Mouse (Mus musculus): ENCODE results near the gene 4930480E11Rik. TPM values are rescaled to one million over a fixed set of nuclear protein-coding genes. Genes with fewer than 3 reads are reported as not detected.
"Not testable (repeated sequence)": the region's sequence is repeated elsewhere in the genome, so short reads cannot be mapped to it uniquely, and the experiment has no call there.

4930480E11Rik gene
- not detected in 2 replicates for polyA plus RNA-seq (2012; ENCODE audit: insufficient read depth, low replicate concordance)

DNA sequence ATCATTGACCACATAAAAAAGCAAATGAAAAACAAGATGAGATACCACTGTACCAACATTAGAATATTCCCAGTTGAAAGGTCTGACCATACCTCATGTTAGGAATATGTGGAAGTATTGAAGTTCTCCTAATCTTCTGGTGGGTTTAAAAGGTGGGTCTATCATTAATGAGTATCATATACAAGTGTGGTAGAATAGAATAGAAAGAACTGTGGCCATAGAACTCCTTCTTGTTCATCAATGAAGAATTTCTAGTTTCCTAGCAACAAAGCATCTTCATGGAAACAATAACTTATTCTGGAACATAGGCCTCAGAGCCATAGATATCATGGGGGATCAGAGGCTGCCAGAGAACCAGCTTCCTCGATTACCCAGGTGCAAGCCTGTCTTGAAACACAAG, at the start of gene 4930480E11Rik:
TSS of gene 4930480E11Rik (plus strand) at position 301 of the 400 bp plus-strand sequence.
- H3K4me3 ChIP-seq (replicated peaks): no peak within 1 kb of the TSS
- no peaks in the 10 kb centered on the region for H3K4me1 ChIP-seq
- no peaks in the 10 kb centered on the region for H3K36me3 ChIP-seq (replicated peaks; ENCODE audit: low read length)
- no peaks in the 10 kb centered on the region for H3K27me3 ChIP-seq (replicated peaks)
- H3K9me3 ChIP-seq: peaks cover 9% of the 10 kb centered on the region; the same call in 1 of the 2 replicates
- TF ChIP-seq FLI1 (IDR thresholded peaks at IDR 0.05; ENCODE audit: low read length): no peak
- TF ChIP-seq GATA1 (IDR thresholded peaks at IDR 0.05; ENCODE audit: borderline replicate concordance, low read length): no peak

DNA sequence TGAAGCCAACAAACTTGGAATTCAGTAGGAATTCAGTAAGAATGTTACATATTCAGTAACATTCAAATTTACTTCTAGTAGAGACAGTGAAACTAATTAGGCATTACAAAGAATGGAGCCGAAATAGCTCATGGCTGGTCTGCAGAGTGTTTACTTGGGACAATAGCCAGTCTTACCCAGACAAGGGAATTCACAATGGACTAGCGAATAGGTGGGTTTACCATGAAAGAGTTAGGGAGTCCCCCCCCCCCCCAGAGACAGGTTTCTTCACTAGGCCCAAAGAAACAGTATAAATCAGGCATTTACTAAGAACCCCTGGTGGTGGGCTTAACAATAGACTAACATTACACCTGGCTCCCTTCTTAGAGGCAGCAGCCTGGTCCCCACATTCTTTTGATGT, 33.9 kb downstream of the 4930480E11Rik start:
- H3K36me3 ChIP-seq (replicated peaks; ENCODE audit: low read length); H3K27me3 ChIP-seq (replicated peaks); H3K4me1 ChIP-seq; H3K4me3 ChIP-seq (replicated peaks): not testable (repeated sequence)
- peaks cover 13% of the 10 kb centered on the region for H3K9me3 ChIP-seq

Other genes with a start within 250 kb of the 4930480E11Rik start
- not detected in 2 replicates for gene Gm5938, start 244.2 kb upstream of the 4930480E11Rik start, polyA plus RNA-seq (2012; ENCODE audit: insufficient read depth, low replicate concordance)
- not detected in 2 replicates for gene Obp1b, start 182.9 kb upstream of the 4930480E11Rik start, polyA plus RNA-seq (2012; ENCODE audit: insufficient read depth, low replicate concordance)
- gene Gm14743, start 123.7 kb upstream of the 4930480E11Rik start, polyA plus RNA-seq (2012; ENCODE audit: insufficient read depth, low replicate concordance): not detected in 2 replicates
- gene Prrg1, start 214.3 kb downstream of the 4930480E11Rik start, polyA plus RNA-seq (2012; ENCODE audit: insufficient read depth, low replicate concordance): 0.19 and 0.49 TPM in 2 replicates